In the genomic region with DNA sequence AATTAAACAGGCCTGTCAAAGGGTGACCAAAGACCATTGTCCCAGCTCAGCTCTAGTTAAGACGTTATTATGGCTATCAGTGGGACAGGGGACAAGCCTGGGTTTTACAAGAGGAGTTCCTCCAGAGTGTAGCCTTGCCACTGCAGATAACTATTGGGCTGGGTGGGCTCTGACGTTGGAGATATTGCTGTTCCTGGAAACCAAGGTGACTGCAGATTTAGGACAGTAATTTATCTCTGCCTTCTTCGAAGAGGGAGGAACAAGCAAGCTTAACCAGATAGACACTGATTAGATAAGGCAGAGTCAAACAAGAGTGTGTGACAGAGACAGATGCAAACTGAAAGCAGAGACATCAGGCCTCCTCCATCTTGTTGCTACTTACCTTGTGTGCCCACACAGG, we compare ENCODE assay signal across 23 mouse cellular contexts.
A peak's percentile ranks its signal among the peaks of the same experiment; 100 is the strongest.
DNase-seq lines count a peak whose midpoint lies in the region; ATAC-seq and TF ChIP-seq lines count a peak whose summit lies in the region.
"Had no signal": no experiment of that assay in that cellular context is flagged by ENCODE, and none has a peak within 500 bp of the region (broad histone marks: within the 10 kb centered on the region; RNA-seq: fewer than 3 reads in every experiment).

No protein-coding gene starts in this region.

- H3K9me3 ChIP-seq in MEL (replicated peaks; ENCODE audit: insufficient read depth, low read length) = no peaks in the 10 kb centered on the region
- H3K9me3 ChIP-seq in limb, embryonic 12.5 days = no peaks in the 10 kb centered on the region
- H3K9me3 ChIP-seq in liver, embryonic 14.5 days (ENCODE audit: control insufficient read depth, low read length) = no peaks in the 10 kb centered on the region
- H3K9me3 ChIP-seq: heart, embryonic 15.5 days; lung, embryonic 15.5 days had no signal

- TF ChIP-seq POLR2A in MEL (IDR thresholded peaks at IDR 0.05; ENCODE audit: control insufficient read depth in 1 of 2, insufficient read depth in 1 of 2, low read depth in 1 of 2, low read length in 2 of 2, poor library complexity in 1 of 2) = no peak

- peaks cover 5 to 34% of the 10 kb centered on the region in 2 experiments; a peak in 3 of 4 replicates for H3K4me1 ChIP-seq in MEL (ENCODE audit: control insufficient read depth in 1 of 2, insufficient read depth in 2 of 2, low read length in 2 of 2)
- peaks cover 60% of the 10 kb centered on the region for H3K4me1 ChIP-seq in limb, embryonic 12.5 days (replicated peaks)
- H3K4me1 ChIP-seq in liver, embryonic 14.5 days (replicated peaks; ENCODE audit: control insufficient read depth in 2 of 2, insufficient read depth in 2 of 2, low read length in 1 of 2) = peaks cover 0 to 15% of the 10 kb centered on the region in 2 experiments; a peak in 3 of 4 replicates

- intact Hi-C loops in gastrocnemius, postnatal 14 days (cut with DNase I; ENCODE audit: low total_unique reads) = no loop called here

- WGBS in limb, embryonic 12.5 days = 31% methylated on average over 3 of the region's 3 CpGs
- 4% methylated on average over 3 of the region's 3 CpGs for WGBS in liver, embryonic 14.5 days (ENCODE audit: insufficient replicate concordance)

- no peak overlapping the region for H3K4me2 ChIP-seq in limb, embryonic 12.5 days
- H3K4me2 ChIP-seq in liver, embryonic 14.5 days (ENCODE audit: low read depth) = no peak overlapping the region
- H3K4me2 ChIP-seq: heart, embryonic 15.5 days; lung, embryonic 15.5 days; midbrain, embryonic 12.5 days had no signal

- no peak for ATAC-seq in limb, embryonic 12.5 days (ENCODE audit: insufficient number of reproducible peaks, insufficient read depth, low FRiP score, low TSS enrichment, low read depth)
- ATAC-seq in liver, embryonic 14.5 days (ENCODE audit: insufficient read depth) = peak; percentile 84
- no peak for ATAC-seq in CD4-positive, CD25-positive, alpha-beta regulatory T cell, adult 4 months
- ATAC-seq: activated CD4-positive, CD25-positive, alpha-beta regulatory T cell, adult 4 months; forebrain, postnatal 0 days; inflammation-experienced regulatory T-cells, adult 6 months had no signal

- H3K27me3 ChIP-seq in MEL (ENCODE audit: control insufficient read depth in 1 of 2, insufficient read depth in 2 of 2, low read length in 2 of 2) = no peaks in the 10 kb centered on the region
- H3K27me3 ChIP-seq in limb, embryonic 12.5 days = no peaks in the 10 kb centered on the region
- H3K27me3 ChIP-seq in liver, embryonic 14.5 days (ENCODE audit: control insufficient read depth, insufficient read depth, low read length) = no peaks in the 10 kb centered on the region
- H3K27me3 ChIP-seq: heart, embryonic 15.5 days; lung, embryonic 15.5 days; midbrain, embryonic 12.5 days had no signal

- H3K27ac ChIP-seq in MEL (ENCODE audit: control insufficient read depth, low read depth, low read length) = peak overlapping the region; percentile 71
- peak overlapping the region; percentile 73 for H3K27ac ChIP-seq in limb, embryonic 12.5 days
- no peak overlapping the region for H3K27ac ChIP-seq in liver, embryonic 14.5 days
- H3K27ac ChIP-seq: gastrocnemius, adult 2 months; heart, adult 2 months; heart, embryonic 15.5 days; lung, embryonic 15.5 days; macrophage; midbrain, embryonic 12.5 days had no signal

- no peaks in the 10 kb centered on the region for H3K79me2 ChIP-seq in MEL (ENCODE audit: control insufficient read depth, insufficient read depth, low read length, poor library complexity)

- no peak for TF ChIP-seq CTCF in MEL (IDR thresholded peaks at IDR 0.05 in 2 of 3, conservative IDR thresholded peaks at IDR 0.05 in 1 of 3; ENCODE audit: control insufficient read depth in 1 of 3, insufficient read depth in 1 of 3, low read depth in 2 of 3, low read length in 3 of 3, poor library complexity in 1 of 3, severe bottlenecking in 1 of 3)
- TF ChIP-seq CTCF in liver, embryonic 14.5 days (IDR thresholded peaks at IDR 0.05; ENCODE audit: low read depth) = no peak

- peaks cover 0 to 19% of the 10 kb centered on the region in 2 experiments; a peak in 2 of 4 replicates for H3K36me3 ChIP-seq in MEL (ENCODE audit: control insufficient read depth in 1 of 2, insufficient read depth in 2 of 2, low read length in 2 of 2)
- H3K36me3 ChIP-seq in limb, embryonic 12.5 days = peaks cover 35% of the 10 kb centered on the region
- H3K36me3 ChIP-seq in liver, embryonic 14.5 days (replicated peaks; ENCODE audit: control insufficient read depth, insufficient read depth, low read depth) = no peaks in the 10 kb centered on the region
- H3K36me3 ChIP-seq: heart, embryonic 15.5 days; lung, embryonic 15.5 days; midbrain, embryonic 12.5 days had no signal

- no peak overlapping the region for H3K4me3 ChIP-seq in MEL (ENCODE audit: control insufficient read depth in 1 of 2, insufficient read depth in 1 of 2, low read depth in 2 of 2, low read length in 2 of 2)
- H3K4me3 ChIP-seq in limb, embryonic 12.5 days (replicated peaks) = no peak overlapping the region
- H3K4me3 ChIP-seq in liver, embryonic 14.5 days (ENCODE audit: insufficient read depth in 1 of 2, low read depth in 2 of 2, low read length in 2 of 2) = no peak overlapping the region
- H3K4me3 ChIP-seq: gastrocnemius, adult 2 months; heart, adult 2 months; heart, embryonic 15.5 days; lung, embryonic 15.5 days; midbrain, embryonic 12.5 days had no signal

- H3K9ac ChIP-seq in MEL (ENCODE audit: control insufficient read depth, low read depth, low read length, poor library complexity, severe bottlenecking) = peak overlapping the region; percentile 28; the same call in 1 of the 2 replicates
- no peak overlapping the region for H3K9ac ChIP-seq in limb, embryonic 12.5 days (replicated peaks)
- no peak overlapping the region for H3K9ac ChIP-seq in liver, embryonic 14.5 days (replicated peaks)
- H3K9ac ChIP-seq: forebrain, postnatal 0 days; heart, embryonic 15.5 days; lung, embryonic 15.5 days; midbrain, embryonic 12.5 days had no signal

- TF ChIP-seq EP300 in MEL (IDR thresholded peaks at IDR 0.05; ENCODE audit: low read depth in 1 of 2, low read length in 2 of 2) = peak; percentile 60 to 81; a peak in 3 of 4 replicates
- TF ChIP-seq EP300 in liver, embryonic 14.5 days (IDR thresholded peaks at IDR 0.05; ENCODE audit: low read depth) = peak; percentile 69

- TF ChIP-seq RAD21 in MEL (IDR thresholded peaks at IDR 0.05; ENCODE audit: low read depth, low read length) = no peak

- peak; percentile 61 for DNase-seq in MEL (ENCODE audit: low read depth, low spot score)
- peak; percentile 34 for DNase-seq in c-Kit-positive CD71-positive TER-119-positive erythroid progenitor cells, embryonic 14.5 days (ENCODE audit: low spot score)
- DNase-seq in liver, embryonic 14.5 days (ENCODE audit: low read depth in 3 of 3, low spot score in 3 of 3) = peak in 1 of 3 experiments; percentile 28
- DNase-seq in gastrocnemius, postnatal 14 days = no peak
- DNase-seq in heart, postnatal 4 days = no peak
- no peak for DNase-seq in gastrocnemius, postnatal 4 days (ENCODE audit: low spot score in 2 of 2)
- DNase-seq: adrenal gland, postnatal 14 days; cerebellum, adult 18-20 months; cerebellum, postnatal 36 days; forebrain, postnatal 0 days; gastrocnemius, adult 2 months; heart, adult 2 months; kidney, adult 2 months; kidney, postnatal 10 days; thymus, postnatal 25 days had no signal

TF ChIP-seq in MEL, 35 proteins besides CTCF, POLR2A, EP300 and RAD21 (continues in another document):
- TF ChIP-seq NELFE (IDR thresholded peaks at IDR 0.05; ENCODE audit: low read depth, low read length) (no peak), SMC3 (IDR thresholded peaks at IDR 0.05; ENCODE audit: low read depth, low read length) (no peak), RCOR1 (IDR thresholded peaks at IDR 0.05; ENCODE audit: low read depth, low read length) (peak; percentile 82), CHD2 (IDR thresholded peaks at IDR 0.05; ENCODE audit: low read length) (no peak), ETS1 (IDR thresholded peaks at IDR 0.05; ENCODE audit: low read depth, low read length) (peak; percentile 54; the same call in 1 of the 2 replicates), KAT2A (conservative IDR thresholded peaks at IDR 0.05; ENCODE audit: low read depth, low read length) (no peak), MXI1 (IDR thresholded peaks at IDR 0.05; ENCODE audit: low read depth, low read length) (no peak), HCFC1 (IDR thresholded peaks at IDR 0.05; ENCODE audit: low read depth, low read length) (no peak), E2F4 (IDR thresholded peaks at IDR 0.05; ENCODE audit: borderline replicate concordance, low read depth, low read length) (no peak), CHD1 (IDR thresholded peaks at IDR 0.05; ENCODE audit: low read depth, low read length) (no peak), ZKSCAN1 (IDR thresholded peaks at IDR 0.05; ENCODE audit: low read depth, low read length) (no peak), ZC3H11A (IDR thresholded peaks at IDR 0.05; ENCODE audit: low read depth, low read length) (no peak), TCF12 (IDR thresholded peaks at IDR 0.05; ENCODE audit: low read depth, low read length) (peak; percentile 70), MAFK (IDR thresholded peaks at IDR 0.05; ENCODE audit: borderline replicate concordance, low read depth, low read length) (no peak), TAL1 (IDR thresholded peaks at IDR 0.05; ENCODE audit: low read length) (peak; percentile 28), BHLHE40 (IDR thresholded peaks at IDR 0.05; ENCODE audit: borderline replicate concordance, low read depth, low read length) (0 out of 2 replicates have a peak, but pooled peaks have one; percentile 17), MEF2A (IDR thresholded peaks at IDR 0.05; ENCODE audit: extremely low read depth, insufficient replicate concordance, low read depth, low read length, poor library complexity, severe bottlenecking) (no peak), GABPA (IDR thresholded peaks at IDR 0.05; ENCODE audit: low read depth, low read length) (no peak), TBP (IDR thresholded peaks at IDR 0.05; ENCODE audit: low read depth, low read length) (no peak), JUND (IDR thresholded peaks at IDR 0.05; ENCODE audit: low read depth, low read length) (no peak), ZMIZ1 (IDR thresholded peaks at IDR 0.05; ENCODE audit: low read depth, low read length) (no peak), ELF1 (IDR thresholded peaks at IDR 0.05; ENCODE audit: low read depth, low read length) (no peak), POLR2AphosphoS5 (IDR thresholded peaks at IDR 0.05; ENCODE audit: borderline replicate concordance, low read depth, low read length) (no peak), MYC (IDR thresholded peaks at IDR 0.05; ENCODE audit: low read depth, low read length) (no peak), POLR2AphosphoS2 (IDR thresholded peaks at IDR 0.05; ENCODE audit: low read length) (no peak), SIN3A (IDR thresholded peaks at IDR 0.05; ENCODE audit: low read length) (0 out of 2 replicates have a peak, but pooled peaks have one; percentile 36), GATA1 (IDR thresholded peaks at IDR 0.05; ENCODE audit: low read depth, low read length) (peak; percentile 83), MAX (IDR thresholded peaks at IDR 0.05; ENCODE audit: low read length) (no peak)

Comparison
In these comparisons a context has a peak if more than half of its experiments do, and no peak if none do; other contexts are left out.
1. DNase-seq: peak in MEL (single experiment) and c-Kit-positive CD71-positive TER-119-positive erythroid progenitor cells, embryonic 14.5 days (single experiment); none in gastrocnemius, postnatal 14 days (single experiment), heart, postnatal 4 days (single experiment) and gastrocnemius, postnatal 4 days (0 of 2).